Mouse (Mus musculus) liver, adult (tissue): Measurements from ENCODE around the gene Cep70.

Experiments used
- GATA4 ChIP-seq: IDR thresholded peaks from 2 replicates; pipeline ENCODE4 v1.6.1; 2014; ENCODE audit warnings: mild to moderate bottlenecking, low read length; ENCODE audit not compliant: insufficient replicate concordance

Cep70 gene

DNA sequence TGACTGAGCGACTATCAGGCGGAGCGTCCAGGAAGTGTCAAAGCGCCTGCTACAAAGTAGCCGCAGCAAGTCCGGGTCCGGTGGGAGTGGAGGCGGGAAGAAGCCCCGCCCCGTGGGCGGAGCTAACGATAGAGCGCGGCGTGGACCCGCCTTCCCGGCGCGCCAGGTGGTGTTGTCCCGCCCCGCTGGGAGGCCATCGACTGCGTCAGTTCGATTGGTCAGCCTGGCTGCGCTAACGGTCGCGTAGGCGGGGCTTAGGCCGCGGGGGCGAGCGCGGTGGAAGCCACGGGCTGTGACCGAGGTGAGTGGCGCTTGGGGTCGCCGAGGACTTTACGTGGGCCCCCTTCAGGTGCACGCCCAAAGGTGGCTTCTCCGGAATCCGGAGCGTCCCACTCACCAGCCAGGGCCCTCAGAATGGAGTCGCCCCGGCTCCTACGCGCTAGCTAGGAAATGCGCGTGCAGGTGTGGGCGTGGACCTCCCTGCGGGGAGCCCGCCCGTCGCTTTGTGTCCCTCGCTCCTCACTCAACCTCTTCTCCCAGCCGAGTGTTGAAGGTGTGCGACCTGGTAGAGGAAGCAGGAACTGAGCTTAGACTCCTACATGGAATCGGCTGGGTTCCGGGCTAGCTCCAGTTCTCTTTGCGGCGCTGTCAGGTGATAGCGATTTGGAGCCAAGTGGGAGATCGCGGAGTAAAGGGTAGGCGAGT is at the start of gene Cep70:
Gene Cep70 (plus strand): TSS at position 178 of the 705 bp plus-strand sequence.
- TF ChIP-seq GATA4 = no peak

GRCm38 (mm10) chr9:99212643-99213042 is 30.5 kb upstream of the Cep70 start:
- no peak for TF ChIP-seq GATA4

DNA sequence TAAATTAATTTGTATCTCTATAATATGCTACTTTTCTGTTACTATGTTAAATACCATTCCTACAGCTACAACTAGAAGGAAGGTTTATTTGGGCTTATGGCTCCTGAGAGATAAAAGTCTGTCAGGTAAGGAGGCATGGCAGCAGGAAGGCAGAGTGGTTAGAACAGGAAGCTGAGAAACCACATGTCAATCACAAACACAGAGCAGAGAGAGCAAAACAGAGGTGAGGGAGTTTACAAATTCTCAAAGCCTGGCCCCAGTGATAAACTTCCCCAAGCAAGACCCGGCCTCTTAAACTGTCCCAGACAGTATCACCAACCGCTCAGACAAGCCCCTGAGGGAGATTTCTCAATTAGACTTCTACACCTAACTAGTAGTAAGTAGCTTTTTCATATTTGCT is 27.0 kb upstream of the Cep70 start:
- TF ChIP-seq GATA4 = no peak

- no peak for TF ChIP-seq GATA4
These were observed 25.0 kb upstream of the Cep70 start for GRCm38 (mm10) chr9:99217999-99218719.

DNA sequence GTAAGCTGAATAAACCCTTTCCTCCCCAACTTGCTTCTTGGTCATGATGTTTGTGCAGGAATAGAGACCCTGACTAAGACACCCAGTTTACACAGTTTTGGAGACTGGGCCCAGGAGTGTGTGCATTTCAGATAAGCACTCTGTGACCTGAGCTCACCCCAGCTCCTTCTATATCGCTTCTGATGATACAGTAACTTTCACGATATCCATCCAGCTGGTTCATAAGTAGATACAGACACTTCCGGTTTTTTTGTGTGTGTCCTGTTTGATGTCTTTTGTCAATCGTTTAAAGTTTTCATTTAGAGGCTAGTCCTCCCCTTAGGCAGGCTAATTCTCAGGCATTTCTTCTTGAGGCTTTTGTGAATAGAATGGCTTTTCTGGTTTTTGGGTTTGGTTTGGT is 21.5 kb upstream of the Cep70 start:
- no peak for TF ChIP-seq GATA4

DNA sequence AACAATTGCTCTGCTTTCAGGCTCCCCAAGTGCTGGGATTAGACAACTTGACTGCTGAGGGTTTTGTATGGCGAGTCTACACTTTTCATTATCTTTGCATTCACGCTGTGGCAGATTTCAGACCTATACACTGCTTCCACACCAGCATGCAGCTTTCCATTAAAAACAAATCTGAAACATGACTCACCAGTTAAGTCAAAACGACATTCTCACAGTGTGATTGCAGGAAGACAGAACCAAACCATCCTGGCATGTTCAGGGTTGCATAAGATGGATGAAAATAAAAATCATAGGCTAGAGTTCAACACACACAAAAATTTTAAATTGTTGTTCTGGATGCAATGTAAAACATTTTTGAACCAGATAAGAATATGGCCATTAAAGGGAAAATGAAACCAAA is 18.6 kb upstream of the Cep70 start:
- no peak for TF ChIP-seq GATA4

- TF ChIP-seq GATA4 = no peak
These were observed 13.7 kb upstream of the Cep70 start for GRCm38 (mm10) chr9:99229450-99229849.

DNA sequence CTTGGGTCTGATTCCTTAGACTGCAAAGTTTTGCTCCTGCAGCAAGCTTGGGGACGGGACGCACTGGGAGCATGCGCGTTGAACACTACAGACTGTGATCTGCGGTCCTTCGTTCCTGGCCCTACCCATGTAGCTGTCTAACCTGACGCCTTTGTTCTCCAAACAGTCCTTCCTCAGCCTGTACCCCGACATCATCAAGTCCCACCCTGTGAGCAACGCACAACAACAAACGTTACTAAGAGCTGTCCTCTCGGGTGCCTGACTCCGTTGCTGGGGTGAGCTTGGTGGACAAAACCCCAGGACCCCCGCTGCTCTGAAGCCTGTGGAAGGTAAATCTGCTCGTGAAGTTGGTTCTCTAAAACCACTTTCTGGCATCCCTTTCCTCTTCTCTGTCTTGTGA is 6.0 kb upstream of the Cep70 start, which contains the start of gene Faiml:
Gene Faiml (minus strand): TSS at position 101 of the 400 bp plus-strand sequence.
- no peak for TF ChIP-seq GATA4

DNA sequence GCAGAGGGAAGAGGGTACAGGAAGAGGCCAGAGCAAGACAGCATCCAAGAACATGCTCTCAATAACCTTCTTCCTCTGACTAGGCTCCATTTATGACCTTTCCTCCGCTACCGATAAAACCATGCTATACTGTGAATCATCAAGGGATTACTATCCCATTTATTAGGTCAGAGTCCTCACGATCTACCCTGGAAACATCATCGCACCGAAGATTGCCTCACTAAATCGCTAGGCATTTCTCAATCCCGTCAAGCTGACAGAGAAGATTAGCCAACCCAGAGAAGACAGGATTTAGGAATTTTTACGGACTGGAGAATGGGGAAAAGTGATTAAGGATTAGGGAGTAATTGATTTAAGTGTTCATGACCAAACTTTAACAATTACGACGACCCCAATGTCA is 4.9 kb upstream of the Cep70 start:
- TF ChIP-seq GATA4 = no peak

DNA sequence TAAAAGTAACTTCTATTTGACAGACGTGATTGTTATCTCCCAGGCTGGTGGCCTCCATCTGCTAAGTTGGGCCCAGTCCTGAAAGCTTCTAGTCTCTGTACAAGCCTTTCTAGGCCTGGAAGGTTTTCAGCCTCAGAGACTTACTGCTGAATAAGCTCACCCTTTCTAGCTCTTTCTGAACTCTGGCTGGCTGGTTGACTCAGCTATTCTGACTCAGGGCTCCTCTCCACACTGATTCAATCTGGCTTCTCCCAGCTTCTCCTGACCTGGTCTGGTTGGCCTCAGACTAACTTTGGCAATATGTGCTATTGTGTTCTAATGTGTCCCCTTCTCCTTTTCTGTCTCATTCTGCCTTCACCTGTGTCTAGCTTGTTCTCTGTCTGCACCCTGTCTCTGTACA is 3.9 kb upstream of the Cep70 start:
- no peak for TF ChIP-seq GATA4

GRCm38 (mm10) chr9:99240571-99240970 is 2.6 kb upstream of the Cep70 start:
- TF ChIP-seq GATA4 = no peak

- no peak for TF ChIP-seq GATA4
These were observed 1.1 kb upstream of the Cep70 start for GRCm38 (mm10) chr9:99242035-99242434.

- TF ChIP-seq GATA4 = no peak
These were observed 506 bp upstream of the Cep70 start for GRCm38 (mm10) chr9:99242533-99243189.

DNA sequence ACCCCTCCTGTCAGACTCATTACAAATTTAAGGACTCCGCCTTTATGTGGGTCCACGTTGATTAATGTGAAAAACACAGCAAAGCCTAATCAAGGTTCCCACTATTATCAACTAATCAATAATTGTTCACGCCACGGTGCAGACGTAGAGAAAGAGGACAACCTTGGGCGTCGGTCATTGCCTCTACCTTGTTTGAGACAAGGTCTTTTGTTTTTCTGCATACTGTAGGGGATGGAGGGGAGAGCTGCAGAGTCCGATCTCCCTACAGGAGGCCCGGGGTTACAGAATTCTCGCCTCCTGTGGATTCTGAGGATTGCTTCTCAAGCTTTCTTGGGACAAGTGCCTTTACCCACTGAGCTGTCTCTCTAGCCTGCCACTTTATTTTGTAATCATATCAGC is 727 bp downstream of the Cep70 start:
- no peak for TF ChIP-seq GATA4

DNA sequence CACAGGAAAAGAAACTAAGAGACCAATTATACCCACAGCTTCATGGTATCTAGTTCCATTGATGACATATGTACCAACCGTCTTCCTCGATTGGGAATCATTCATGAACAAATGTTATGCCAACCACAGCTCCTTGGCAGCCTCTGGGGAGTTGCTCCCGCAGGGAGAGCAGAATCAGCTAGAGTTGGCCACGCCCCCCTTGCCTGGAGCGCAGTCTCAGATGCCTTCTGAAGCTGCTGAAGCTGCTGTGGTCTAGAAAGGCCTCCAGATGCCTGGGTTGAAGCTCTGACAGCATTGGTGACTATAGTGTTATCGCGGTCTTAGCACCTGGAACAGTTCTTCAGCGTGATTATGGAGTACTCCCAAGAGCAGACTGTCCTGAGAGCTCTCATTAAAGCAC is 5.1 kb downstream of the Cep70 start:
- no peak for TF ChIP-seq GATA4

- no peak for TF ChIP-seq GATA4
These were observed 5.7 kb downstream of the Cep70 start for GRCm38 (mm10) chr9:99248906-99249305.
